Mouse (Mus musculus): ENCODE measurements at regions not wholly inside any gene's neighbourhood (a gene's known extent, or its start where the extent isn't known, plus 50 kb on each side); places are given as distances from the start of the nearest gene placed in this dataset.

- TF ChIP-seq CTCF (IDR thresholded peaks at IDR 0.05; ENCODE audit: insufficient read depth, low read length) = no peak
- no peak for TF ChIP-seq POLR2A (IDR thresholded peaks at IDR 0.05; ENCODE audit: borderline replicate concordance, extremely low read depth, low read depth, low read length)
These were observed 127.3 kb upstream of the Sdk2 start for GRCm38 (mm10) chr11:114194055-114194706.

All from lung, adult 2 months (tissue).